Comparison of ENCODE assay signal across 10 mouse cellular contexts in genomic region chr1:35850191-35850545, GRCm38 (mm10).
DNase-seq lines count a peak whose midpoint lies in the region; ATAC-seq and TF ChIP-seq lines count a peak whose summit lies in the region.
"Had no signal": no experiment of that assay in that cellular context is flagged by ENCODE, and none has a peak within 500 bp of the region (broad histone marks: within the 10 kb centered on the region; RNA-seq: fewer than 3 reads in every experiment).

No protein-coding gene starts in this region.

- 75% methylated on average over 8 of the region's 8 CpGs for WGBS in forebrain, embryonic 15.5 days
- WGBS in forebrain, embryonic 11.5 days, result 88% methylated on average over 8 of the region's 8 CpGs
- 76% methylated on average over 8 of the region's 8 CpGs for WGBS in embryonic facial prominence, embryonic 14.5 days
- 78% methylated on average over 8 of the region's 8 CpGs for WGBS in kidney, embryonic 15.5 days

- TF ChIP-seq CTCF in layer of hippocampus, adult 2 months (conservative IDR thresholded peaks at IDR 0.05), result no peak

- peak overlapping the region; percentile 79 for H3K27ac ChIP-seq in forebrain, embryonic 15.5 days (replicated peaks)
- no peak overlapping the region for H3K27ac ChIP-seq in forebrain, embryonic 11.5 days (ENCODE audit: low read depth, low read length)
- H3K27ac ChIP-seq in layer of hippocampus, adult 2 months, result peak overlapping the region; percentile 56; the same call in 1 of the 2 replicates
- no peak overlapping the region; the same call in 1 of the 2 replicates for H3K27ac ChIP-seq in embryonic facial prominence, embryonic 14.5 days (replicated peaks; ENCODE audit: low read depth, low read length)
- H3K27ac ChIP-seq in kidney, embryonic 15.5 days, result no peak overlapping the region
- H3K27ac ChIP-seq: liver, embryonic 12.5 days had no signal

- H3K4me3 ChIP-seq in forebrain, embryonic 15.5 days, result peak overlapping the region; percentile 3; the same call in 1 of the 2 replicates
- H3K4me3 ChIP-seq in forebrain, embryonic 11.5 days (ENCODE audit: low read depth, low read length), result no peak overlapping the region
- peak overlapping the region; percentile 25 for H3K4me3 ChIP-seq in layer of hippocampus, adult 2 months
- no peak overlapping the region for H3K4me3 ChIP-seq in embryonic facial prominence, embryonic 14.5 days (ENCODE audit: low read depth, low read length)
- no peak overlapping the region for H3K4me3 ChIP-seq in kidney, embryonic 15.5 days (replicated peaks)
- H3K4me3 ChIP-seq: liver, embryonic 12.5 days; myocyte had no signal

- DNase-seq in forebrain, embryonic 11.5 days (ENCODE audit: low spot score), result no peak
- DNase-seq in layer of hippocampus, adult 2 months (ENCODE audit: low spot score in 2 of 2), result no peak
- no peak for DNase-seq in layer of hippocampus, postnatal 14 days (ENCODE audit: low spot score in 2 of 2)
- DNase-seq in embryonic facial prominence, embryonic 14.5 days (ENCODE audit: low spot score), result no peak
- peak; percentile 28 for DNase-seq in lung, postnatal 36 days

- no peaks in the 10 kb centered on the region for H3K4me1 ChIP-seq in forebrain, embryonic 15.5 days
- H3K4me1 ChIP-seq in forebrain, embryonic 11.5 days (replicated peaks; ENCODE audit: control insufficient read depth, insufficient read depth, low read length), result no peaks in the 10 kb centered on the region
- no peaks in the 10 kb centered on the region for H3K4me1 ChIP-seq in embryonic facial prominence, embryonic 14.5 days (ENCODE audit: control insufficient read depth, insufficient read depth, low read length)
- H3K4me1 ChIP-seq in kidney, embryonic 15.5 days, result peaks cover 12% of the 10 kb centered on the region

- no peak; the same call in 1 of the 2 replicates for ATAC-seq in forebrain, embryonic 15.5 days (replicated peaks)
- no peak for ATAC-seq in forebrain, embryonic 11.5 days (replicated peaks; ENCODE audit: low FRiP score)
- ATAC-seq in embryonic facial prominence, embryonic 14.5 days (ENCODE audit: low read depth), result no peak
- ATAC-seq in cerebellum, adult (ENCODE audit: insufficient number of reproducible peaks, low FRiP score, low TSS enrichment), result no peak
- ATAC-seq in kidney, embryonic 15.5 days (replicated peaks; ENCODE audit: low FRiP score), result no peak
- ATAC-seq: liver, embryonic 12.5 days had no signal

- H3K4me2 ChIP-seq in forebrain, embryonic 15.5 days (replicated peaks), result peak overlapping the region; percentile 14; the same call in 1 of the 2 replicates
- H3K4me2 ChIP-seq in forebrain, embryonic 11.5 days (ENCODE audit: low read depth, low read length, severe bottlenecking), result no peak overlapping the region
- H3K4me2 ChIP-seq in embryonic facial prominence, embryonic 14.5 days (ENCODE audit: low read depth, low read length), result peak overlapping the region; percentile 17; the same call in 1 of the 2 replicates
- H3K4me2 ChIP-seq in kidney, embryonic 15.5 days, result no peak overlapping the region
- H3K4me2 ChIP-seq: liver, embryonic 12.5 days had no signal

- H3K9ac ChIP-seq in forebrain, embryonic 15.5 days (replicated peaks), result no peak overlapping the region
- no peak overlapping the region for H3K9ac ChIP-seq in forebrain, embryonic 11.5 days (ENCODE audit: low read length)
- no peak overlapping the region for H3K9ac ChIP-seq in embryonic facial prominence, embryonic 14.5 days (ENCODE audit: low read depth, low read length)
- no peak overlapping the region for H3K9ac ChIP-seq in kidney, embryonic 15.5 days
- H3K9ac ChIP-seq: liver, embryonic 12.5 days had no signal

- H3K36me3 ChIP-seq in forebrain, embryonic 15.5 days, result no peaks in the 10 kb centered on the region
- H3K36me3 ChIP-seq in forebrain, embryonic 11.5 days (ENCODE audit: control insufficient read depth, insufficient read depth, low read length), result no peaks in the 10 kb centered on the region
- no peaks in the 10 kb centered on the region for H3K36me3 ChIP-seq in embryonic facial prominence, embryonic 14.5 days (ENCODE audit: control insufficient read depth, insufficient read depth, low read length)
- H3K36me3 ChIP-seq in kidney, embryonic 15.5 days, result no peaks in the 10 kb centered on the region
- H3K36me3 ChIP-seq: liver, embryonic 12.5 days had no signal

- H3K27me3 ChIP-seq in forebrain, embryonic 15.5 days, result no peaks in the 10 kb centered on the region
- no peaks in the 10 kb centered on the region for H3K27me3 ChIP-seq in forebrain, embryonic 11.5 days (ENCODE audit: control insufficient read depth, insufficient read depth, low read length)
- H3K27me3 ChIP-seq in embryonic facial prominence, embryonic 14.5 days (replicated peaks; ENCODE audit: control insufficient read depth, insufficient read depth, low read length), result no peaks in the 10 kb centered on the region
- H3K27me3 ChIP-seq in kidney, embryonic 15.5 days, result no peaks in the 10 kb centered on the region
- H3K27me3 ChIP-seq: liver, embryonic 12.5 days had no signal

- H3K9me3 ChIP-seq in forebrain, embryonic 15.5 days, result no peaks in the 10 kb centered on the region
- no peaks in the 10 kb centered on the region for H3K9me3 ChIP-seq in forebrain, embryonic 11.5 days (ENCODE audit: control insufficient read depth, low read length)
- no peaks in the 10 kb centered on the region for H3K9me3 ChIP-seq in embryonic facial prominence, embryonic 14.5 days (ENCODE audit: control insufficient read depth, low read length)
- no peaks in the 10 kb centered on the region for H3K9me3 ChIP-seq in kidney, embryonic 15.5 days (replicated peaks)
- H3K9me3 ChIP-seq: liver, embryonic 12.5 days had no signal

Comparison
In these comparisons a context has a peak if more than half of its experiments do, and no peak if none do; other contexts are left out.
1. H3K27ac ChIP-seq: peak in forebrain, embryonic 15.5 days (single experiment) and layer of hippocampus, adult 2 months (single experiment); none in forebrain, embryonic 11.5 days (single experiment), embryonic facial prominence, embryonic 14.5 days (single experiment) and kidney, embryonic 15.5 days (single experiment).
2. H3K4me2 ChIP-seq: peak in forebrain, embryonic 15.5 days (single experiment) and embryonic facial prominence, embryonic 14.5 days (single experiment); none in forebrain, embryonic 11.5 days (single experiment) and kidney, embryonic 15.5 days (single experiment).
3. H3K4me3 ChIP-seq: peak in forebrain, embryonic 15.5 days (single experiment) and layer of hippocampus, adult 2 months (single experiment); none in forebrain, embryonic 11.5 days (single experiment), embryonic facial prominence, embryonic 14.5 days (single experiment) and kidney, embryonic 15.5 days (single experiment).